Mouse (Mus musculus) monocyte, adult 5-6 weeks (primary cell): Measurements from ENCODE around the gene Slc38a11. TPM values are rescaled to one million over a fixed set of nuclear protein-coding genes. Genes with fewer than 3 reads are reported as not detected.

ENCODE experiments used
- ATAC-seq: fragments of 153-309, 156-312 bp; replicated peaks from 2 replicates; pipeline ENCODE4 v1.8.0; 2017; ENCODE audit warnings: mild to moderate bottlenecking; ENCODE audit not compliant: low TSS enrichment, insufficient number of reproducible peaks, severe bottlenecking, poor library complexity, low FRiP score
- total RNA-seq: library from RNA; stranded (forward); fragments of 200-1000, 200-491, 200-594 nt; gene quantifications from 3 replicates; pipeline ENCODE4 v1.2.3, GENCODE M21; 2017

Slc38a11 gene
- total RNA-seq, 1 experiment from 2014 or later: not detected

DNA sequence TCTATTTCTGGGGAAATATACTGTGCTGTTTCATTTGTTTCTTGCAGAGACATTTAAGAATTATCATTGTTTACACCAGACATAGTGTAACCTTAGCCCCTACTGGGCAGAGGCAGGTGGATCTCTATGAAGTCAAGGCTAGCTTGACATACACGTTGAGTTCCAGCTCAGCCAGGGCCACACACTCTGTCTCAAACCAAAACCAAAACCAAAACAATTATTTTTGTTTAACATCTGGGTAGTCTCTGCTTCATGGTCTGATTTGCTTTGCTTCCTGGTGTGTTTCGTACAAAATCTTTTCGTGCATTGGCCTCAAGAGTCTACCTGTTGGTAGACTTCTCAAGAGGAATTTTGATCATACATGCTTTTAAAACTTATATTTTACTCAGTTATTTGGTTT lies 27.2 kb downstream of the Slc38a11 start:
- ATAC-seq: 0 out of 2 replicates have a peak, but pooled peaks have one; percentile 20

DNA sequence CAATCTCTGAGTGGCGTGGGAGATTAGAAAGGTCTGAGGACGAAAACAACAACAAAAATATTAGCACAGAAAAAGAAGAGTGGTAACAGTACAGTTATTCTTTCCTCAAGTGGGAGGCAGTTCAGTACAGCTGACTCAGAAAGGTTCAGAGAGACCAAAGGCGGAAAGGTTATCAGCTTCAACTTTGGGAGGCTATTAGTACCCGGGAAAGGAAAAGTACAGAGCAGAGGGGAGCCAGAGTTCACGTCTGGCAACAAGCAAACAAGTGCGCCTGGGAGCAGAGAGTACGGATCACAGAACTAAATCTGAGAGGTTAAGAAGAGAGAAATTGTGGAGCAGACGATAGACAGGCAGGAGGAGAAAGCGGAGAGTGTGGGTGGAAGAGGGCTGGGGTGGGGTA lies 29.7 kb downstream of the Slc38a11 start:
- ATAC-seq: no peak

DNA sequence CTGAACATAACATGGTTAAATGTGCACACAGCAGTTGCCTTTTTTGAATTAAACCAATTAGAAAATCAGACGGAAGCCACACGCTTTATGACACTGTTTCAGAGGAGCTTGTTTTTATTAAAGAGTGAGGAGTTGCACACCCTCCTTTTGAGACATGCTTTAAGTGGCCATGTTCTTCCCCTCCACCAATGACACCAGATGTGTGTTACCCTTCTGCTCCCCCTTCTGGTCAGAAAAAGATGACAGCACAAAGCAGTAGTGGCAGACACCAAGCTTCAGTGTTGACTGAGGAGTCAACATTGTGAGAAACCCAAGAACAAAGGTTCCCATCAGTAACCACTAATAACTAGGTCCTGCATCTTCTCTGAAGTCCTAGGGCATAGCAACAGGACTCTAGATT lies 32.5 kb downstream of the Slc38a11 start:
- peak; percentile 73; the same call in 1 of the 2 replicates for ATAC-seq

DNA sequence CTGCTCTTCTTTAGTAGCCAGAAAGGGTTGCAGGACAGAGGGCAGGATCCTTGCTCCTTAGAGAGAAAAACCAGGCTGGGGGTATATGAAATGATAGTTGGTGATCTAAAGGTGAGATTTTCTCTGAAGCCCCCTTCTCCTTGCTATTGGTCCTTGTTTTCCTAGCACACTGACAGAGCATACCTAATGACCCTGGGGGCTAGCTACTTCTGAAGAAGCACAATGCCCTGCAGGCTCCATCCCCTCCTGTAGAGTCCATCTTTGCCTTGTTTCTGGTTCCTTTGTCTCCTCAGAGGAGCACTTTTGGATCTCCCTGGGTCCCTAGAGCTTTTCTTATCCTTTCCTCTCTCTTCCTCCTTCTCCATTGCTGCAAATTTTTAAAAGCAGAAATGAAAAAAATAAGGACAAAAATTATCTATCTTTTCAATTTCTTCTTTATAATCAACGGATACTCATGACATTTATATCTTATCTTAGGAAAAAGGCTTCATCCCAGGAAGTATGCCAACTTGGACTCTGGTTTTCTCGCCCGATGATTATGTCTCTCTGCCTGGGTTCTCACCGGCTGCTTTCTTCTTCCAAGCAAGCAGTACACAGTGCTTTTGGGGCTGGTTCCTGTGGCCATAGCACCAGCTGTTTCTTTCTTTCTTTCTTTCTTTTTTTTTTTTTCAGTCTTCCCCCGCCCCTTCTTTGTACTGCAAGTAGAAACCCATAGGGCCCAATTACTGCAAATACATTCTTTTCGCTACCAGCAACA lies 41.7 kb downstream of the Slc38a11 start:
- ATAC-seq: no peak

DNA sequence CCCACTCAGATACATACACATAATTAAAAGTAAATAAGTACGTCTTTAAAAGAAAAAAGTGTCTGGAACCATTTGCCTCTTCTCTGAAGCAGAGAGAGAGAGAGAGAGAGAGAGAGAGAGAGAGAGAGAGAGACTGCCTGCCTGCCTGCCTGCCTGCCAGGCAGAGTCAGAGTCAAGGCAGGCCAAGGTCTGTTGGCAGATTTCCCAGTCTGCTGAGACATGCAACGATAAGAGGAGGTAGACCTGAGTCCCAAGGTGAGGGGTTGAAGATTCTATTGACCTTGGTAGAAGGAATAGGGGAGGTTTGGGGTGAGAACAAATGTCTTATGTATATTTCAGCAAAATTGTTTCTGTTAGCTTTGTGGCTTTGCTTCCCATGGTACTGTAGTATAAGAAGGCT lies 42.9 kb downstream of the Slc38a11 start:
- ATAC-seq: no peak

DNA sequence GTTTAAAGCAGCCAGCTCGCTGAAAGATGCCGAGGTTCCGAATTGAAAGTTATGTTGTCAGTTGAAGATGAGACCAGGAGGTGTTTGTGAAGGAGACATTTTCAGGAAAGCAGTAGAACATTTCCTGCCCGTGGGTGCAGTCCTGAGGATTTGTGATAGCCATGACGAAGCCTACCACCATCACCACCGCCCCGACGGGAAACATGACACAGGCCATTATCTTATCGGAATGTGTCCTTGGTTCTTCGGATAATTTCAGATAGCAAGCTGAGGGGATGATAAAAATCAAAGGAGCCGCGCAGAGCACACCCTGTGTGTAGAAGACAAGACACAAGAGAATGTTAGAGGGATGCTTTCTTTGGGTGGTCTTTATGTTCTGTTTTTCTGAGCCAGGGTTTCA lies 47.1 kb downstream of the Slc38a11 start:
- no peak for ATAC-seq

DNA sequence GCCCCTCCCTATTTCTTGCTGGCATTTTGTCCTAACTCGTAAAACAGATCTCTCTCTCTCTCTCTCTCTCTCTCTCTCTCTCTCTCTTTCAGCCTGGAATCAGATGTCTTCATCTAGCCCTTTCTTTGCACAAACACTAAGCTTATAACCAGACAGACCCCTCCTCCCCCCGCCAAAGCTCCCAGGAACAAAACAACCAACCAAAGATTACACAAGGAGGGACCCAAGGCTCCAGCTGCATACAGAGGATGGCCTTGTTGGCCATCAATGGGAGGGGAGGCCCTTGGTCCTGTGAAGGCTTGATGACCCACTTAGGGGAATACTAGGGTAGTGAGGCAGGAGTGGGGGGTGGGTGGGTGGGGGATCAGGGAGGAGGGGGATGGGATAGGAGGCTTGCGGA lies 52.6 kb downstream of the Slc38a11 start:
- ATAC-seq: no peak

DNA sequence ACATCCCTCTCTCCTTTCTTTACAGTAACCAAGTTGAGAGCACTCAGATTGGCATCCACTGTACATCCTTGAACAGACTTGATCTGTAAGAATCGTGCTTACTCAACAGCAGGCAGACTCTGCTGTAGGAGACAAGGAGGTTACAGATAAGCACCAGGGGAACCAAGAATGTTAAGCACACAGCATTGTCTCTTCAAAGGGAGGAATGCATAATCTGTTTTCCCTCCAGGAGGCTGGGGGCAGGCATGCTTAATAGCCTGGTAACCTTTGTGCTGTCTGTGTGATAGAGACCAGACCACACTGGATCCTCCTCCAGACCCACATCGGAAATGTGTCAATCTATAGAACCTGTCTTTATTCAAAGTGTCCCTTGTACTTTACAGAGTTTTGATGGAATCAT lies 67.3 kb downstream of the Slc38a11 start:
- no peak for ATAC-seq

DNA sequence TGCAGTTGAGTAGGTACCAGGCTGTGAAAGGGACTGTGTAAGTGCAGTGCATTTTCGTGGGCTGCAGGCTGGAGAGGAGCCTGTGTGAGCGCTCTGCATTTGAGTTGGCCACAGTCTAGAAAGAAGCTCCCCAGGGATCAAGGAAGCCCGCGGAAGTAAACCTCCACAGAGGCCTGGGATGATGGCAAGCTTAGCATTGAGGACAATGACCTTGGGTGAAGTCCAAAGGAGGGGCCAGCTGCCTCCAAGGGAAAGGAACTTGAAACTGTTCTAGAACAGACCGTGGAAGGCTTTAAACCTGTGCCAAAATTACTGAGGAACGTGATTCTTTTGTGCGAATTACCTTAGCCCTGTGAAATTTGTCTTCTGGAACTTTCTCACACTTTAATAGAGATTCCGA lies 69.7 kb downstream of the Slc38a11 start:
- ATAC-seq: no peak

DNA sequence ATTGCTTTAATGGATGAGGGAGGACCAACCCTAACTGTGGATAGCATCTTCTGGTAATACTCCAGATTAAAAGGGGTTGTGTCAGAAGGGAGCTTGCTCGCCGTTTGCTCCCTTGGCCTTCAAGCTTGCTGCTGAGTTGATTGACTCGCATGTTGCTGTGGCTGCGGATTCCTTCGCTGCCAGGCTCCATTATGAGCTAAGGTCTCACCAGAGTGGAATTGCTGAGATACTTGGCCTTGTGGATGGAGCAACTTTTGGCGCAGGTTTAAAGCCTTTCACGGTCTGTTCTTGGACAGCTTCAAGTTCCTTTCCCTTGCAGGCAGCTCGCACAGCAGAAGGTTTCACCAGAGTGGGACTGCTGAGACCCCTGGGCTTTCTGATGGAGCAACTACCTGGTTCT lies 70.4 kb downstream of the Slc38a11 start:
- ATAC-seq: no peak

DNA sequence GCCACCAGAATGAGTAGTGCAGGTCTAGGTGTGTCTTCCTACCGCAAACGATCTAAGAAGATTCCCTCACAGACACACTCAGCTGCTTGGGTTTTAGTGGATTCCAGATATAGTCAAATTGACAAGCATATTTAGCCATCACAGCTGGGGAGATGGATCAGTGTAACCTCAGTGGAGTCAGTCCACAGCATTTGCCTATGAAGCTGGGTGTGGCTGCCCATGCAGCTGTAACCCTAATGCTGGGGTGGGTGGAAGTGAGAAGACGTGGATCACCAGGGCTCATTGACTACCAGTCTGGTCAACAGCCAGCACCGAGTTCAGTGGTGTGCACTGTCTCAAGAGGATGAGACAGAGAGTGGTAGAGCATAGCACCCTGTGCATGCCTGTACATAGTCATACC lies 74.1 kb downstream of the Slc38a11 start:
- 0 out of 2 replicates have a peak, but pooled peaks have one; percentile 13 for ATAC-seq

DNA sequence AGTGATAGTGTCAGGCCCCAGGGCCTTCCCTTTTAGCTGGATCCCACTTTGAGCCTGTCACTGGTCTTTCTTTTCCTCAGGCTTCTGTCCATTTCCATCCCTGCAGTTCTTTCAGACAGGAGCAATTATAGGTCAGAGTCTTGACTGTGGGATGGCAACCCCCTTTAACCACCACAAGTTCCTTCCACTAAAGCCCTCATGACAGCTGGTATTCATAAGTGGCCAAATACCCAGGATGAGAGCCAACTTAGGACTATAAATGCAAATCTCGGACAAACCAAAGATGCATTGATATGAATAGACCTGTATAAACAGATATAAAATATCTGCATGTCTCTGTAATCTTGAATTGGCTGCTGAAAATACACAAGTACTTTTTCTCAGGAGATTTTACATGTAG lies 75.1 kb downstream of the Slc38a11 start:
- ATAC-seq: no peak

DNA sequence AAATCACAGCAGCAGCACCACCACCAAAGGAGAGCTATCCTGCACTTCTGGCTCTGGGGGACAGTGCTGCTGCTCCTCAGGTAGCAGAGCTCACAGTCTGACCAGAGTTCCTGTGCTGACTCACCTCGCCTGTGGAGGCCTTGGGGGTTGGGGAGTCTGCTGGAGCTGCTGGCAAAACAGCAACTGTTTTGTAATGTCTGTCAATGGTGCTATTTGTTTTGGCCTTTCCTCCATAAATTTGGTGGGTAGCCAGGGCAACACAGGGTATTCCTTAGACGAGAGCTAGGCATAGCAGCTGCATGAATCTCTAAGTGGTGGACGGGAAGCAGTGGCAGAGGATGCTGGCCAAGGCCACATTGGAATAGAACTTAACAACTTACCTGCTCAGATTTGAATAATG lies 78.5 kb downstream of the Slc38a11 start:
- no peak for ATAC-seq

DNA sequence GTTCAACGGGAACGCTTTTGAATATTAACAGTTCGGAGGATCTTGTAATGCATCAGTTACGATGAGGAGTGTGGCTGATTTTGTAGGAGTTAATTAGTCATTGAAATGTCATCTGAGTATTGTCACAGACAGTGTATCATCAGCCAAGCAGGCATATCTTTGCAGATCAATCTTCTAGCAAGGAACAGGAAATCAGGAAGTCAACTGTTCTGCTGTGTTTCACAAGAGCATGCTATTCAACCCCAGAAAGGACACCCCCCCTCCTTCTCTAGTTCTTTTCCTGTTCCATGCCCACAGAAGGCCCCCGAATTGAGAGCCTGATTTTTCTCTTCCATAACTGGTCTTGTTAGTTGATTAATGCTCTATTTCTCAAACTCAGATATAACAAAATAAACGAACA lies 80.9 kb downstream of the Slc38a11 start:
- no peak for ATAC-seq

DNA sequence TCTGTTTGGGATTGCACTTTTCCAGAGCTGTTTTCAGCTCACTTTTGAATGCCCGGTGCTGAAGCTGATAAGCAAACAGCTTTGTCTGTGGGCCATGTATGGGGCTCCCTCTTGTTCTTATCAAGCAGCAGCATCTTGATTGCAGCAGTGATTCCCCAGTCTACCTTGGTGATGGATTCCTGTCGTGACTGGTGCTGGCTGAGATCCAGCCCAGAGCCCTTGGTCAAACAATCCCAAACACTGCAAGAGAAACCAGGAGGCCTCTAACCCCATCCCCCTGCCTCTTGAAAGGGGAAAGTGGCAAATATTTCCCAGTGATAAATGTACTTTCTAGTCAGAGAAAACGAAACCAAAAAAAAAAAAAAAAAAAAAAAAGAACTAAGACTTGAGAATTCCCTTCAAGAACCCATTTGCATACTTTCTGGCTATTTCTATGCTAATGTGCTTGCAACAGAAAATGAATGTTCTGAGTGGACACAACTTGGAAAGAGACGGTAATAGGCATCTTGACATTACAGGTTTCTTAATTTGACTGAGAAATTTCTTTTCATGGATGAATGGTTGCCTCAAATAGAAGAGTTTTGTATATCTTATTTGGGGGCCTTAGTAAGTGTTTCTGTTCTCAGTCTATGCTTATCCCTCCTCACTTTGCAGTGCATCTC lies 84.7 kb downstream of the Slc38a11 start:
- ATAC-seq: no peak

DNA sequence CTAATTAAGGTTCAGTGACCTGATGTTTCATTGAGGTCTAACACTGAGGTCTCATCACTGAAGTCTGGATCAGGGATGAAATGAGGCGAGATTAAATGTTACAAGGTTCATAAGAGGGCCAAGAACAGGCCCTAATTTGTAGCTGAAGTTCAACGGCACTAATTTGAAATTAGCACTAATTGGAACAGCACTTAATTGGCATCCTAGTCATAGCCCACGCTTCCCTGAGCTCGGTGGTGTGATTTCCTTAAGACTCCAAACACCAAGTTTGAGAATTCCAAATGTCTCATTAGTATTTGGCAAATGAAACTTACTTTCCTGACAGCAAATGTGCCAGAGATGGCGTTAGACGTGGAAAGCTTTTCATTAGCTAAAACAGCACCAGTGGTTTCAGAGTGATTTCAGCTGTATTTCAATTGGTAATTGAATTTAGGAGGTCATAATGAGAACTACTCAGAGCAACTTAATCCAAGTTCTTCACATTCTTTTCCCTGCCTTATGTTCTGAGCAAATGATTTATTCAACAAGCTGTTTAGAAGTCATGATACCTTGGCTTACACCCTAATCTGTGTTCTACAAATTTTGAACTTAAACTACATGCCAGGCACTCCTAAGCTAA lies 88.3 kb downstream of the Slc38a11 start:
- no peak for ATAC-seq

DNA sequence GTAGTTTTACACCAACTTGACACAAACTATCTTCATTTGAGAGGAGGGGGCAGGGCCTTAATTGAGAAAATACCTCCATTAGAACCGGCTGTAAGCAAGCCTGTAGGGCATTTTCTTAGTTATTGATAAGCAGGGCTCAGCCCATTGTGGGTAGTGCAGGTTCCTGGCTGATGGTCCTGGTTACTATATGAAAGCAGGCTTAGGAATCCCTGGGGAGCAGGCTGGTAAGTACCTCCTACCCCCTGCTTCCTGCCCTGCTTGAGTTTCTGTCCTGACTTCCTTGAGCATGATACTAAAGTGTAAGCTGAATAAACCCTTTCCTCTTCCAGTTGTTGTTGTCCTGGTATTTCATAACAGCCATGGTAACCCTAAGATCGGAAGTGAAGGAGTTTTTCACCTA lies 89.9 kb downstream of the Slc38a11 start:
- ATAC-seq: no peak

DNA sequence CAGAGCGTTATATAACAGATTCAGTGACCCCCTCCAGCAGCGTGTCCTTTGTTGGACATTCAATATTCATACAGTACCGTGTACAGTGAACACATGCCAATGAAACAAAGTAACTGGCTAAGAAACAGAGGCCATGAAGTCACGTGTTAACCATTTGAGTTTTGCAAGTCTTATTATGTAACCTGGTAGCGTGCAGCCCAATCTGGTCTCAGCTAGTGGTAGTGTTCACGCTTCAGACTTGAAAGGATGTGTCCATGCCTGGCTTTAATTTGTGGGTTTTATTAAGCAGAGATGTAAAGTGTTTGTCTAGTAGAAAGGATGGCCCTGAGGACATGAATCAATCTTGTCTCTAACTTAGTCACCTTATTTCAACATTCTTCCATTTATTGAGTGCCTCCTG lies 95.1 kb downstream of the Slc38a11 start:
- no peak for ATAC-seq

DNA sequence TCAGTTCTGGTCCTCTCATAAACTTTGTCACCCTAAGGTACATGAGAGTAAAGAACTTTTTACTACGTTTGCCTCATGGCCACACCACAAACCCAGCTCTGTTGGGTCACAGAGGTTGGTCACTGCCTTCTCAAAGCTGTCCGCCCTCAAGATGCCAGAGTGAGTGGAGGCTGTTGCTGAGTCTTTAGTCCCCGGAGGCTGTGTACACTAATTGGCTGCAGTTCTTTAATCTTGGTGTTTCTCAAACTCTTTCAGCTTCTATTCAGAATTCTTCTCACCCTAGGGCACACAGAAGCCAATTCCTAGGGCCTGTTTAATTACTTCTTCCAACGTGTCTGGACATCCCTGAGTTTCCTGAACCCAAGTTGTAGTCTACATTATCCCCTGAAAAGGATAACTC lies 96.0 kb downstream of the Slc38a11 start:
- ATAC-seq: no peak
